Mouse (Mus musculus): Measurements from ENCODE around the gene Cactin.

DNA sequence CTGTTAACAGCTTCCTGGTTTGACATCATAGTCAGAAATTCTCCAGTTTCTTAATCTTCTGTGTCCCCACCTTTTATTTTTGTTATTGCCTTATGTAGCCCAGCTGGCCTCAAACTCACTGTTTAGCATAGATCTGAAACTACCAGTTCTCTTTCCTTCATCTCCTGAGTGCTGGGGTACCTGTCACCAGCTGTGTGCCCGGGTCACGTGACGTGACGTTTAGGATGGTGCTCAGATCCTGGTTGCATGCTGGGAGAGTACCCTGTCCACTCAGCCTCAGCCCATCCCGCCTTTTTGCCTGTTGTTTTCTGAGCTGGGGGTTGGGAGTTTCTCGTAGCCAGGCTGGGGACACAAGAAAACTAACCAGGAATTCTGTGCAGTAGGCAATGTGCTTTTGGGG lies 23.7 kb upstream of the Cactin start:
- TF ChIP-seq CTCF (IDR thresholded peaks at IDR 0.05; ENCODE audit: control insufficient read depth, insufficient read depth, low read length): no peak
- TF ChIP-seq POLR2A (IDR thresholded peaks at IDR 0.05; ENCODE audit: borderline replicate concordance, control insufficient read depth, low read depth, low read length): no peak

Measured in bone marrow, adult 2 months (tissue).